Mouse (Mus musculus) ovary, postnatal 36 days (tissue): ENCODE results near the gene Vwa8.
A peak's percentile ranks its signal among the peaks of the same experiment; 100 is the strongest.

Source experiments
- DNase-seq: peaks from one replicate; pipeline ENCODE4 v3.0.0; 2022; ENCODE audit warnings: low spot score, mixed read lengths

Gene Vwa8

DNA sequence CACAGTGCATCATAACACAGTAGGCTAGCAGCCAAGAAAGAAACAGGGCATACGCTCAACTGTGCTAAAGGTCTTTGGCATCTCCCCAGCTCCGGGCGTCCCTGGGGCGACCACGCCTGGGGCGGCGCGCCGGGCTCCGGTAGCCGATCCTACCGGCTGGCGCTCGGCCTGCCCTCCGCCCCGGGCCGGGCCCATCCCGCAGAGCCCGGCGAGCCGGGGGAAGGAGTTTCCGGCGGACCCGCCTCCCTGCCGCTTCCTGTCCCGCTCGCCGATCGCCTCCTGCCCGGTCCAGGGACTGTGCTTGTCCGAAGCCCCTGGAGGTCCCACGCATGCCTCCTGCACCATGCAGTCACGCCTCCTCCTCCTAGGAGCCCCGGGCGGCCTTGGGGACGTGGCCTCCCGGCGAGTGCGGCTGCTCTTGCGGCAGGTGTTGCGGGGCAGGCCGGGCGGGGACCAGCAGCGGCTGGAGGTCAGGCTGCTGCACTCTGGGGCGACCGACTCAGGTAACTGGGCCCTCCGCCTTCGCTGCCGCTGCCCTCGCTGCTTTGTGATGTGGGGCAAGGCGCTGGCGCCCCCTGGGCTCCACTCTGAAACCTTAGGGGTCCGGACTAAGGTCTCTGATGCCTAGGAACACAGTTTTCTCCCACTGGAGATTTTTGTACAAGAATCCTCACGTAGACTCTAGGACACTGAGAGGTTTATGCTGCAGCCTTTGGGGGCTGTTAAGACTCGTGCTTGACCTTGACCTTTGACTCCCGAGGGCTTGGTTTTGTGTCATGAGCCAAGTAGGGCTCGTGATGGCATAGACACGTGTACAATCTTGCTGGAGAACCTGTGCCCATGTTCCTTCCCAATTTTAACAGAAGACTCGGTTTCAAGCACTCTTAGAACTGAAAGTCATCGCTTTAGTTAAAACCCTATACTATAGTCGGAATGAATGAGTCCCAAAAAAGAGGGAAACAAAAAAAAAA lies at the start of gene Vwa8:
Gene Vwa8, plus strand, starts transcription at position 112 of the 971 bp plus-strand sequence.
- DNase-seq = peak; percentile 88

- no peak for DNase-seq
Measured at GRCm38 (mm10) chr14:78802378-78802777, 46.5 kb upstream of the Vwa8 start.

- no peak for DNase-seq
Measured at GRCm38 (mm10) chr14:78803924-78804323, 44.9 kb upstream of the Vwa8 start.

- DNase-seq = no peak
Measured at GRCm38 (mm10) chr14:78812896-78813295, 36.0 kb upstream of the Vwa8 start.

- DNase-seq = no peak
Measured at GRCm38 (mm10) chr14:78816411-78816810, 32.4 kb upstream of the Vwa8 start.

- DNase-seq = no peak
Measured at GRCm38 (mm10) chr14:78817651-78818050, 31.2 kb upstream of the Vwa8 start.

DNA sequence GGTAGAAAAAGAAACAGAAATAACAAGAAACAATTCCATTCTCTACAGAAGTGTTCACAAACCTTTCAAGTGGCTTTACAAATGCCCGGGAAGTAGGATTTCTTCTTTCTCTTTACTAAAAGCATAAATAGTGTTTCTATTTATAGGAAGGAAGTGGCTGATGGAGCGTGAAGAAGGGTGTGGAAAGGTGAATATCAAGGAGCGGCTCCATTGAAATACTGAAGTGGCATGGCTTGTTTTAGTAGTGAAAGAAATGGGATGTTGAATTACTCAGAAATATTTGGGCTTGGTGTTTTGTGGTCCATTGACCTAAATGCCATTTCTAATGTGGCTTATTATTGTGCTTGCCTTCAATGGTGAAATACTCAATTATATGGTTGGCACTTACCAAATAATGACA lies 30.4 kb upstream of the Vwa8 start:
- no peak for DNase-seq

DNA sequence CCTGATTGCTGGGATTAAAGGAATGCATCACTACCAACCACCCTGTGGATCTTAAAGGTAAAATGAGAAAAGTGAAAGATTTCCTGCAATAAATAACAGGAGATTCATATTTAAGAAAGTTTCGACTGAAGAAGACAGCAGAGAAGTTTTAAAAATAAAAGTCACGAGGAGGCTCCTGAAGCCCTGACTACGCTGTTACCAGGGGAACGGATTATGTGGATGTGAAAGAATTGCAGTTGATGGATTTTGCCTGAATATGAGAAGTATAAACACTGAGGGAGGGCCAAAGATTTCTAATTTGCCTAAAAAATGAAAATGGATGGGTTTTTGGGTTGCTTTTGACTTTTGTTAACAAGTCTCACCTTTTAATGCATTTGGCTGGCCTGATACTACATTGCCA lies 24.8 kb upstream of the Vwa8 start:
- no peak for DNase-seq

- no peak for DNase-seq
Measured at GRCm38 (mm10) chr14:78824507-78824906, 24.3 kb upstream of the Vwa8 start.

GRCm38 (mm10) chr14:78831158-78831557 lies 17.7 kb upstream of the Vwa8 start:
- DNase-seq = no peak

- DNase-seq = no peak
Measured at GRCm38 (mm10) chr14:78847948-78848347, 904 bp upstream of the Vwa8 start.

- DNase-seq = no peak
Measured at GRCm38 (mm10) chr14:78848477-78848876, 375 bp upstream of the Vwa8 start.

GRCm38 (mm10) chr14:78849961-78850578 lies 1.2 kb downstream of the Vwa8 start:
- DNase-seq = no peak

DNA sequence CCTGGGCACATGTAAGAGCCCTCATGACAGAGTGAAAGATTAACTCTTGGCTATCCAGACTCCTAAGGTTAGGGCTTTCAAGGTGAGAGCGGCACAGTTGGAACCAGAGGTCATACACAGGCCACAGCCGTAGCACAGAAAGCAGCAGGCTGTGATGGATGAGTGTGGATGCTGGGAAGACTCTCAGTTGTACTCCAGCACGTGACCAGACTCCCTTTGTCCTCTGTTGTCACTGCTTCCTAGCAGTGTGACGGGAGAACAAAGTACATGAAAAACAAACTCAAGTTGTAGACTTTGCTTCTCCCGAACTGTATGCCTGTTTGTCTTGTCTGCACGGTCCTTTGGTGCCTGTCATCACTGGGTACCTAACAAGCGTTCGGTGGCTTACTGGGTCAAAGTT lies 1.8 kb downstream of the Vwa8 start:
- DNase-seq = no peak

GRCm38 (mm10) chr14:78851366-78851765 lies 2.5 kb downstream of the Vwa8 start:
- no peak for DNase-seq

GRCm38 (mm10) chr14:78852401-78853246 lies 3.8 kb downstream of the Vwa8 start:
- DNase-seq = no peak

DNA sequence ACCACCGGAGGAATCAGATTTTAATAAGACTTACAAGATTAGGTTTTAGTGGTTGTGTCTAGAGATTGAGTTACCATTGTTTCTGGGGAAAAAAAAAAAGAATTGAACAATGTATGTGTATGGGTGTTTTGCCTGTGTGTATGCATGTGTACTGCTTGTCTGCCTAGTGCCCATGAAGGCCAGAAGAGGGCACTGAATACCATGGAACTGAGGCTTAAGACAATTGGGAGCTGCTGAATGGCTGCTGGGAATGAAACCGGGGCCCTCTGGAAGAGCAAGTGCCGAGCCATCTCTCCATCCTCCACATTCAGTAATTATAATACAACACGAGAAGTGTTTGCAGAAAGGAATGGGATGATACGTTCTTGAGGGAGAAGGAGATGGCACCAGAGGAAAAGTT lies 12.3 kb downstream of the Vwa8 start:
- no peak for DNase-seq

DNA sequence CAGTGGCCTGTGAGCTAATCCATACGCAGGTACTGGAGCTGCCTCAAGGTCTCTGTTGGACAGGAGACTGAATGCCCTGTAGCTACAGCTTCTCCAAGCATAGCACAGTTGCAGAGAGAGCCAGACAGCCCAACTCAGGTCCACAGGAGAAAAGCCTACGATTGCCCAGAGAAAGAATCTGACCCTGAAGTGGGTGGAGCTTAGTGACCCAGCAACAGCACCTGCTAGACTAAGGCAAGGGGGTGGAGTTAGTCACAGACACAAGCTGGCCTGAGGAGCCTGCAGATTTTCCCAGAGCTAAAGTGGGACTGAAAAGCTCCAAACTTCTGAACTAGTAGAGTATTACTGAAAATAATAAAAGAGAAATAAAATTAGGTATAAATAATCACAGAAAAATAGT lies 21.2 kb downstream of the Vwa8 start:
- DNase-seq = no peak

DNA sequence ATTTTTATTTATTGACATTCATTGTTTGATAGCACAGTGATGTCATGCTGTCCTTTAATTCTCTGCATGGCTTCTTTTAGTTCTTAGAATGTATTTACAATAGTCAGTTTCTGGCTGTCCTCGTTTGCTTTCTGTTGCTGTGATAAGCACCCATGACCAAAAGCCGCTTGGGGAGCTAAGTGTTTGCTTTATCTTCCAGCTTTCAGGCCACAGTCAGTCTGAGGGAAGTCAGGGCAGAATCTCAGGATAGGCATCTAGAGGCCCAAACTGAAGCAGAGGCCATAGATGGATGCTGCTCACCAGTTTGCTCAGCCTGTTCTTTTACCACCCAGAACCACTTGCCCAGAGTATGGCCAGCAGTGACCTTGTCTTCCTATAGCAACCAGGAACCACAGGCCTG lies 28.3 kb downstream of the Vwa8 start:
- DNase-seq = no peak

DNA sequence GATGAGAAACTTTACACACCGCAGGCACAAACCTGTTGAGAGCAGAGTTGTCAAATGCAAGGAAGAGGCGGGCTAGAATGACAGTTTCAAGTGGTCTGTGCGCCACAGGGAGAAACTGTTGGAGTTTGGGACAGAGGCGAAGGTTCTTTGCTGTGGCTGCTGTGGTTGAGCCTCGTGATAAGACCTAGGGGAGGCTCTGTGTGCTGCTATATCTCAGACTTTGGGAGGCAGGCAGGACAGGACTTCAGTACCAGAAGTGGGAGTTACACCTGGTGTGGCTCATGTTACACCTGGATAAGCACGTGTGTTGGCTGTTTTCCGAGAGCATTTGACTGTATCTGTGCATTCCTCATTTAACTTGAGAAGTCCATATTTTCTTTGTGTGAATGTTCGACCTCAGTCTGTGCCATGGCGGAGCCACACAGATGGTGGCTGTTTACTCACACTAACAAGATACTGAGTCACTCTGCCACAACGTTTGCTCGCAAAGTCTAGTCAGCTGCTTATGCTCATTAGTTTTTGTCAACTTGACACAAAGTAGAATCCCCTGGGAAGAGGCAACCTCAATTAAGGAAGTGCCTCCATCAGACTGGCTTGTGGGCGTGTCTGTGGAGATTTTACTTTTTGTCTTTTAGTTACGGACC lies 29.7 kb downstream of the Vwa8 start:
- no peak for DNase-seq

GRCm38 (mm10) chr14:78880879-78881278 lies 32.0 kb downstream of the Vwa8 start:
- DNase-seq = no peak

DNA sequence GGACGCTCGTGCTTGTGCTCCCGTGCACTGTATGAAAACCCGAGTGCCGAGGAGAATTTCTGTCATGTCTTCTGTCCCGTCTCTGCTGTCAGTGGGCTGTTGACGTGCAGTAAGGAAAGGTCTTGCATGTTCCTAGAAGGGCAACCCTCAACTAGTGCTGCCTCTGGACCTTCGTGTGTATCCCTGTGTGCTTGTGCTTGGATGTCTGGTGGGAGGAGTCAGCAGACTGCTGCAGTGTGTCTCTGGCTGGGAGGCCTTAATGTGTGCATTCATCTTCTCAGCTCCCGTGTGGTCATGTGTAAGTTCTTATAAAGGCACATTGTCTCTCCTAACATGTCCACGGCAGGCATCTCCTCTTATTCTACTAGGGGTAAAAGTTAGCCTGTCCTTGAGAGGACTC lies 32.7 kb downstream of the Vwa8 start:
- no peak for DNase-seq
